Mouse (Mus musculus): Measurements from ENCODE around the gene Gas2l3. TPM values are rescaled to one million over a fixed set of nuclear protein-coding genes. Genes with fewer than 3 reads are reported as not detected.
A peak's percentile ranks its signal among the peaks of the same experiment; 100 is the strongest.

Gene Gas2l3
- 5.4 and 6.4 TPM in 2 replicates for polyA plus RNA-seq (2015; fragmentation: Nextera tagmentation; extraction: Ambion mirVana)

DNA sequence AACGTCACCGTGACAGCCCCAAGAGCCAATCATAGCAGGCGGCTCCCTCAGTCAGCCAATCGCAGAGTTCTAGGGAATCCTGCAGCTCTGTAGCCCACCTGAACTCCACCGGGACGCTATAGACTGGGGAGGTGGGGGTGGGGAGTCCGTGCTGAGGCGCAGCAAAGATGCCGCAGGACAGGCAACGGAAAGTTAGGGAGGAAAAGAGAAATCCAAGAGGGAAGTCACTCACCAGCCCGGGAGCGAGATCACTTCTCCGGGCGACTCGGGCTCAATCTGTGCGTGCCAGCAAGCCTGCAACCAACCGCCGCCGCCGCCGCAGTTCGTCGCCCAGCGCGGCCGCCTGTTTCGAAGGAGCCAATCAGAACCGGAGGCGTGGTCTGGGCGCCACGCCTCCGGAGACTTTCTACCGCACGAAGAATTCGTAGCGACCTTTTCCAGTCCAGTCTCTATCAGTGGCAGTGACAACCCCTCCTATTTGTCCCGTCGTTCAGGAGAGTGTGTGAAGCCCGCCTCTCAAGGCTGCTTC, at the start of gene Gas2l3:
Gene Gas2l3, minus strand, starts transcription at position 345 of the 529 bp plus-strand sequence.
- no peaks in the 10 kb centered on the region for H3K36me3 ChIP-seq (ENCODE audit: control insufficient read depth, insufficient read depth, low read length)
- peak within 1 kb of the TSS; percentile 69 for H3K9ac ChIP-seq (ENCODE audit: low read length)
- no peaks in the 10 kb centered on the region for H3K27me3 ChIP-seq (ENCODE audit: control insufficient read depth, insufficient read depth, low read length)
- ATAC-seq (ENCODE audit: low FRiP score, low TSS enrichment) (peak; percentile 94), DNase-seq (ENCODE audit: low spot score) (peak; percentile 90)
- H3K9me3 ChIP-seq (ENCODE audit: control insufficient read depth, low read length), result no peaks in the 10 kb centered on the region
- peak within 1 kb of the TSS; percentile 63 for H3K27ac ChIP-seq (replicated peaks)
- WGBS, result under 1% methylated on average over 37 of the region's 39 CpGs
- H3K4me3 ChIP-seq (ENCODE audit: low read depth, low read length), result peak within 1 kb of the TSS; percentile 75
- H3K4me2 ChIP-seq (replicated peaks; ENCODE audit: low read depth), result peak within 1 kb of the TSS; percentile 94
- TF ChIP-seq EP300 (optimal IDR thresholded peaks at IDR 0.05), result no peak
- TF ChIP-seq CTCF (IDR thresholded peaks at IDR 0.05; ENCODE audit: low read depth), result no peak
- no peaks in the 10 kb centered on the region for H3K4me1 ChIP-seq (replicated peaks; ENCODE audit: control insufficient read depth, insufficient read depth)

DNA sequence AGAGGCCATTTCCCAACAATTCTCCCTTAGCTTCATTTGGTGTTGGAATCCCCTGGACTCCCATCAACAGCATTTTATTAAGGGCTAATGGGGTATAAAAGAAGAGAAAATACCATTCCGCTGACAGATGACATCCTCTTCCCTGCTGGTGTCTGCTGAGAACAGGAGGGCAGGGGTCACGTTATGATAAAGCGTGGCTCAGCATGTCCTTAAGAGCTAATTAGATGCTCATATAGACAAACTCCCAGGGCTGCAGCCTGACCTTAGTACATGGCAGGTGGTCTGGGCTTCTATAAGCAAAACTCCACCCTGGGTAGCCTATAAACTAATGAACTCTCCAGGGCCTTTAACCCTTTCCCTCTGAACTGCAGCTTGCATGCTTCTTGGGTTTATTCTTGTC, 47.6 kb upstream of the Gas2l3 start:
- no peak overlapping the region for H3K4me3 ChIP-seq (ENCODE audit: low read depth, low read length)
- H3K9ac ChIP-seq (ENCODE audit: low read length), result no peak overlapping the region
- no peaks in the 10 kb centered on the region for H3K36me3 ChIP-seq (ENCODE audit: control insufficient read depth, insufficient read depth, low read length)
- H3K9me3 ChIP-seq (ENCODE audit: control insufficient read depth, low read length), result no peaks in the 10 kb centered on the region
- no peak for ATAC-seq (ENCODE audit: low FRiP score, low TSS enrichment)
- WGBS, result 54% methylated on average over 3 of the region's 3 CpGs
- TF ChIP-seq CTCF (IDR thresholded peaks at IDR 0.05; ENCODE audit: low read depth) (no peak), EP300 (optimal IDR thresholded peaks at IDR 0.05) (no peak)
- no peak overlapping the region for H3K4me2 ChIP-seq (replicated peaks; ENCODE audit: low read depth)
- H3K27me3 ChIP-seq (ENCODE audit: control insufficient read depth, insufficient read depth, low read length), result no peaks in the 10 kb centered on the region
- H3K27ac ChIP-seq (replicated peaks), result no peak overlapping the region
- H3K4me1 ChIP-seq (replicated peaks; ENCODE audit: control insufficient read depth, insufficient read depth), result no peaks in the 10 kb centered on the region
- DNase-seq (ENCODE audit: low spot score), result no peak

DNA sequence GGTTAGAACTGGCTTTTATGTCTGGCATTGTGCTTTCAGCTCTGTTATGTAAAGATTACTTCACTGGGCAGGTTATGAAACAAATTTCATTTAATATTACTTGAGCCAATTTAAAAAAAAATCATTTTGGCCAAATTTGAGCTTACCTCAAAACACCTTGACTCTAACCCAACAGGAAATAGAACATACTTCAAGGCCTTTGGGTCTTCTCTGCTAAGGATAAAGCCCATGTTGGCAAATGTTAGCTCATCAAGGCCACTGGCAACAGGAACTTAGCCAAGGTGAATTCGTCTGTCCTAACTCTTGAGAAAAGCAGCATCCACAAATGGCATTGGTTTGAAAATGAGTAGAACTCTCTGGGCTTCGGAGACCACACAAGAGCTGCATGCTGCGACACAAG, 46.5 kb upstream of the Gas2l3 start:
- 83% methylated on average over 3 of the region's 3 CpGs for WGBS
- Histone ChIP-seq H3K27ac (replicated peaks) (no peak overlapping the region), H3K27me3 (ENCODE audit: control insufficient read depth, insufficient read depth, low read length) (no peaks in the 10 kb centered on the region), H3K9me3 (ENCODE audit: control insufficient read depth, low read length) (no peaks in the 10 kb centered on the region), H3K4me1 (replicated peaks; ENCODE audit: control insufficient read depth, insufficient read depth) (no peaks in the 10 kb centered on the region), H3K4me2 (replicated peaks; ENCODE audit: low read depth) (no peak overlapping the region), H3K36me3 (ENCODE audit: control insufficient read depth, insufficient read depth, low read length) (no peaks in the 10 kb centered on the region), H3K4me3 (ENCODE audit: low read depth, low read length) (no peak overlapping the region), H3K9ac (ENCODE audit: low read length) (no peak overlapping the region)
- TF ChIP-seq EP300 (optimal IDR thresholded peaks at IDR 0.05), result no peak
- no peak for TF ChIP-seq CTCF (IDR thresholded peaks at IDR 0.05; ENCODE audit: low read depth)
- DNase-seq (ENCODE audit: low spot score) (no peak), ATAC-seq (ENCODE audit: low FRiP score, low TSS enrichment) (no peak)

DNA sequence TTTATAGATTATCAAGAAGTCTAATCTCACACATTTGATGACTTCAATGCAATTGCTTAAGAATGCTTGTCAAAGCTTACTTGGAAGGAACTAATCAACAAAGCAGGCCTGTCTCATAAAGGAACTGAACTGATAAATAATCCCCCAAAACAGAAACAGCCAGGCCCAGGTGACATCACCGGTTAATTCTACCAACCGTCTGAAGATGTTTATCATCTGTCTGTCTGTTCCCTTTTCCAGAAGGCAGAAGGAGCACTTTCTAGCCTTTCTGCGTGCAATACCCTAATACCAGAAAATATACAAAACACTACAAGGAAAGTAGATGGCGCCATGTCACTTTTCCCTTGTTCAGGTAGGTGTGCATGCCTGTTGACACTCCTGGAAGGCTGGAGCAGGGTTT, 45.7 kb upstream of the Gas2l3 start:
- Histone ChIP-seq H3K27me3 (ENCODE audit: control insufficient read depth, insufficient read depth, low read length) (no peaks in the 10 kb centered on the region), H3K4me3 (ENCODE audit: low read depth, low read length) (no peak overlapping the region), H3K4me1 (replicated peaks; ENCODE audit: control insufficient read depth, insufficient read depth) (no peaks in the 10 kb centered on the region), H3K4me2 (replicated peaks; ENCODE audit: low read depth) (no peak overlapping the region), H3K9me3 (ENCODE audit: control insufficient read depth, low read length) (no peaks in the 10 kb centered on the region), H3K9ac (ENCODE audit: low read length) (no peak overlapping the region), H3K36me3 (ENCODE audit: control insufficient read depth, insufficient read depth, low read length) (no peaks in the 10 kb centered on the region), H3K27ac (replicated peaks) (no peak overlapping the region)
- WGBS, result 52% methylated on average over 4 of the region's 4 CpGs
- TF ChIP-seq CTCF (IDR thresholded peaks at IDR 0.05; ENCODE audit: low read depth) (peak; percentile 46), EP300 (optimal IDR thresholded peaks at IDR 0.05) (no peak)
- no peak for ATAC-seq (ENCODE audit: low FRiP score, low TSS enrichment)
- DNase-seq (ENCODE audit: low spot score), result no peak

DNA sequence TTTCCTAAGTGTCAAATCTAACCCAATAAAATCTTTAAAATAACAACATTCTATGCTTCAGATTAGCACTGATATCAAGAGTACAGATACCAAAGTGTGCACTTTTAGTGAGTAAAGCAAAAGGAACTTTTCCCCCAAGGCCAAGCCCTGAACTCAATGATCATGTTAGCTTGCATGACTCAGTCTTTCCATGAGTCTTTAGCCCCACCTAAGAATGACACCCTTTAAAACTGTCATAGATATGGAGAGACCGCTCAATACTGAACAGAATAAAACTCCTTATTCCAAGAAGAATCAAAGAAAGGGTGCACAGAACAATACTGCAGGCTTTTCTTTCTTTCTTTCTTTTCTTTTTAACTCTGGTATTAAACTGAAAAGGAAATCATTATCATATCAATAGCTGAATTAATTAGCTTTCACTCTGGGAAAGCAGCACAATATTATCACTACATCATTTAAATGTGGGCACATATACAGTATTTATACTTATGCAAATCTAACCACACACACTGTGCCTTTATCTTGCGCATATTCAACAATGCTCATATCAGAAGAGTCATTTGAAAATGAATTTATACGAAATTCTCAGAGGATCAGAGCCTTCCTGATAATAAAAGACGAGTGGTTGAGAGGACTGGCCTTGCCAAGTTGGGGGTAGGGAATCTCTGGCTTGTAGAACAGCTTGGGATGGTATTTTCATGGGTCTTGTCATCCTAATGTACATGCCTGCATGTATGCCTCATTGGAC, 43.4 kb upstream of the Gas2l3 start:
- ATAC-seq (ENCODE audit: low FRiP score, low TSS enrichment), result peak; percentile 64
- 62% methylated on average over 4 of the region's 4 CpGs for WGBS
- TF ChIP-seq EP300 (optimal IDR thresholded peaks at IDR 0.05) (no peak), CTCF (IDR thresholded peaks at IDR 0.05; ENCODE audit: low read depth) (no peak)

DNA sequence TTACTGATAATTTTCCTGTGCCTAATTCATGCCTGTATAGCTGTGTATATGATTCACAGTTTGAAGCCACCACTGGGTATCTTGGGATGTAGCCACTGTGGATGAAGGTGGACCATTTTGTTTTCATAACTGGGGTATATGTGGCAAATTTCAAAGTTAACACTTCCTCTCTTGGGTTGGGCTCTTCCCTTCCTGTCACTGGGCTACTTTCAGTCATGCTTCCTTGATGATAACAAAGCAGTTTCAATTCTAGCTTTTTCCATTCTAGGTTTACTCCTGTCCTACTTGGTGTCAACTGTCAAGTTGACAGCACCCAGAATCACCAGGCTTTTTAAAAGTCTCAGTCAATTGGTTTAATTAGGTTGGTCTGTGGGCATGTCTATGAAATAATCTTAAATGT, 41.1 kb upstream of the Gas2l3 start:
- H3K27ac ChIP-seq (replicated peaks), result no peak overlapping the region
- no peak overlapping the region for H3K4me3 ChIP-seq (ENCODE audit: low read depth, low read length)
- no peak for ATAC-seq (ENCODE audit: low FRiP score, low TSS enrichment)

More for the DNA sequence above, 43.4 kb upstream of the Gas2l3 start:
- Histone ChIP-seq H3K27me3 (ENCODE audit: control insufficient read depth, insufficient read depth, low read length) (no peaks in the 10 kb centered on the region), H3K4me3 (ENCODE audit: low read depth, low read length) (no peak overlapping the region), H3K36me3 (ENCODE audit: control insufficient read depth, insufficient read depth, low read length) (no peaks in the 10 kb centered on the region), H3K9me3 (ENCODE audit: control insufficient read depth, low read length) (no peaks in the 10 kb centered on the region), H3K4me2 (replicated peaks; ENCODE audit: low read depth) (no peak overlapping the region), H3K9ac (ENCODE audit: low read length) (no peak overlapping the region), H3K27ac (replicated peaks) (no peak overlapping the region), H3K4me1 (replicated peaks; ENCODE audit: control insufficient read depth, insufficient read depth) (no peaks in the 10 kb centered on the region)
- DNase-seq (ENCODE audit: low spot score), result no peak

More for the DNA sequence above, 41.1 kb upstream of the Gas2l3 start:
- Histone ChIP-seq H3K9me3 (ENCODE audit: control insufficient read depth, low read length) (no peaks in the 10 kb centered on the region), H3K9ac (ENCODE audit: low read length) (no peak overlapping the region), H3K4me2 (replicated peaks; ENCODE audit: low read depth) (no peak overlapping the region), H3K27me3 (ENCODE audit: control insufficient read depth, insufficient read depth, low read length) (no peaks in the 10 kb centered on the region), H3K4me1 (replicated peaks; ENCODE audit: control insufficient read depth, insufficient read depth) (no peaks in the 10 kb centered on the region), H3K36me3 (ENCODE audit: control insufficient read depth, insufficient read depth, low read length) (no peaks in the 10 kb centered on the region)
- peak; percentile 0 for DNase-seq (ENCODE audit: low spot score)
- TF ChIP-seq CTCF (IDR thresholded peaks at IDR 0.05; ENCODE audit: low read depth), result no peak
- no peak for TF ChIP-seq EP300 (optimal IDR thresholded peaks at IDR 0.05)
